Mouse (Mus musculus) MEL (cell line): ENCODE data around the gene Xpnpep3. TPM values are rescaled to one million over a fixed set of nuclear protein-coding genes. Genes with fewer than 3 reads are reported as not detected.

Source experiments
- DNase-seq: peaks from one replicate; pipeline ENCODE4 v3.0.0; 2011; ENCODE audit warnings: low read depth, low spot score
- H3K27ac ChIP-seq: 2 replicates; pipeline ENCODE4 v1.5.1; 2012; ENCODE audit warnings: low read depth, mild to moderate bottlenecking, control low read depth, low read length, moderate library complexity; ENCODE audit not compliant: control insufficient read depth
- H3K27me3 ChIP-seq, 2 experiments: fragments of 150-350 bp in 1 of 2; sonication (generic) in 1 of 2; 2 replicates each; pipeline ENCODE4 v1.6.1; 2012; ENCODE audit warnings: low read length in 2 of 2, mild to moderate bottlenecking in 2 of 2, improper control_type of control experiment in 1 of 2, moderate library complexity in 1 of 2; ENCODE audit not compliant: insufficient read depth in 2 of 2, control insufficient read depth in 1 of 2
- H3K36me3 ChIP-seq, 2 experiments: 2 replicates each; pipeline ENCODE4 v1.6.1; 2012 to 2014; ENCODE audit warnings: low read length in 2 of 2, improper control_type of control experiment in 1 of 2, inconsistent platforms in 1 of 2, mild to moderate bottlenecking in 1 of 2; ENCODE audit not compliant: insufficient read depth in 2 of 2, control insufficient read depth in 1 of 2
- H3K4me1 ChIP-seq, 2 experiments: fragments of 150-350 bp in 1 of 2; sonication (generic) in 1 of 2; 2 replicates each; pipeline ENCODE4 v1.6.1; 2012; ENCODE audit warnings: low read length in 2 of 2, improper control_type of control experiment in 1 of 2, mild to moderate bottlenecking in 1 of 2; ENCODE audit not compliant: insufficient read depth in 2 of 2, control insufficient read depth in 1 of 2
- H3K4me3 ChIP-seq, 2 experiments: fragments of 150-350 bp in 1 of 2; sonication (generic) in 1 of 2; 2 replicates each; pipeline ENCODE4 v1.5.1; 2012; ENCODE audit warnings: low read depth in 2 of 2, low read length in 2 of 2, mild to moderate bottlenecking in 2 of 2, moderate library complexity in 2 of 2, control low read depth in 1 of 2, improper control_type of control experiment in 1 of 2; ENCODE audit not compliant: control insufficient read depth in 1 of 2, insufficient read depth in 1 of 2
- H3K79me2 ChIP-seq: 2 replicates; pipeline ENCODE4 v1.6.1; 2012; ENCODE audit warnings: mild to moderate bottlenecking, low read length, moderate library complexity; ENCODE audit not compliant: control insufficient read depth, poor library complexity, insufficient read depth
- H3K9ac ChIP-seq: 2 replicates; pipeline ENCODE4 v1.6.1; 2012; ENCODE audit warnings: low read depth, mild to moderate bottlenecking, control low read depth, low read length, moderate library complexity; ENCODE audit not compliant: control insufficient read depth, poor library complexity, severe bottlenecking
- H3K9me3 ChIP-seq: fragments of 150-350 bp; sonication (generic); replicated peaks from 2 replicates; pipeline ENCODE4 v1.6.1; 2012; ENCODE audit warnings: mild to moderate bottlenecking, low read length, improper control_type of control experiment, moderate library complexity; ENCODE audit not compliant: insufficient read depth
- BHLHE40 ChIP-seq: IDR thresholded peaks from 2 replicates; pipeline ENCODE4 v1.6.1; 2012; ENCODE audit warnings: low read depth, mild to moderate bottlenecking, inconsistent platforms, low read length, improper control_type of control experiment, borderline replicate concordance
- CHD1 ChIP-seq: IDR thresholded peaks from 2 replicates; pipeline ENCODE4 v1.6.1; 2012; ENCODE audit warnings: low read depth, mild to moderate bottlenecking, inconsistent platforms, low read length, improper control_type of control experiment
- CHD2 ChIP-seq: IDR thresholded peaks from 2 replicates; pipeline ENCODE4 v1.6.1; 2011; ENCODE audit warnings: low read length, improper control_type of control experiment
- CTCF ChIP-seq, 3 experiments: IDR thresholded peaks in 2 of 3; conservative IDR thresholded peaks in 1 of 3; 2 replicates each; pipeline ENCODE4 v1.5.1; 2011 to 2012; ENCODE audit warnings: low read length in 3 of 3, low read depth in 2 of 3, mild to moderate bottlenecking in 2 of 3, improper control_type of control experiment in 1 of 3, inconsistent platforms in 1 of 3, mixed read lengths in 1 of 3, moderate library complexity in 1 of 3; ENCODE audit not compliant: control insufficient read depth in 1 of 3, insufficient read depth in 1 of 3, poor library complexity in 1 of 3, severe bottlenecking in 1 of 3
- E2F4 ChIP-seq: IDR thresholded peaks from 2 replicates; pipeline ENCODE4 v1.6.1; 2011; ENCODE audit warnings: low read depth, low read length, improper control_type of control experiment, borderline replicate concordance
- ELF1 ChIP-seq: IDR thresholded peaks from 2 replicates; pipeline ENCODE4 v1.6.1; 2014; ENCODE audit warnings: low read depth, mild to moderate bottlenecking, inconsistent platforms, low read length, improper control_type of control experiment, moderate library complexity
- EP300 ChIP-seq, 2 experiments: IDR thresholded peaks; 2 replicates each; pipeline ENCODE4 v1.6.1; 2011; ENCODE audit warnings: improper control_type of control experiment in 2 of 2, low read length in 2 of 2, low read depth in 1 of 2, mild to moderate bottlenecking in 1 of 2
- ETS1 ChIP-seq: IDR thresholded peaks from 2 replicates; pipeline ENCODE4 v1.6.1; 2012; ENCODE audit warnings: low read depth, mild to moderate bottlenecking, inconsistent platforms, low read length, improper control_type of control experiment, moderate library complexity
- GATA1 ChIP-seq: IDR thresholded peaks from 2 replicates; pipeline ENCODE4 v1.6.1; 2011; ENCODE audit warnings: low read depth, low read length, improper control_type of control experiment
- KAT2A ChIP-seq: conservative IDR thresholded peaks from 2 replicates; pipeline ENCODE4 v1.6.1; 2012; ENCODE audit warnings: low read depth, low read length, improper control_type of control experiment, inconsistent platforms
- MAFK ChIP-seq: IDR thresholded peaks from 2 replicates; pipeline ENCODE4 v1.6.1; 2011; ENCODE audit warnings: low read depth, mild to moderate bottlenecking, low read length, improper control_type of control experiment, borderline replicate concordance
- MAX ChIP-seq: IDR thresholded peaks from 2 replicates; pipeline ENCODE4 v1.6.1; 2011; ENCODE audit warnings: low read length, improper control_type of control experiment
- MAZ ChIP-seq: IDR thresholded peaks from 2 replicates; pipeline ENCODE4 v1.6.1; 2012; ENCODE audit warnings: low read depth, mild to moderate bottlenecking, inconsistent platforms, low read length, improper control_type of control experiment
- MEF2A ChIP-seq: IDR thresholded peaks from 2 replicates; pipeline ENCODE4 v1.6.1; 2014; ENCODE audit warnings: low read depth, mild to moderate bottlenecking, inconsistent platforms, low read length, improper control_type of control experiment; ENCODE audit not compliant: poor library complexity, insufficient replicate concordance, severe bottlenecking; ENCODE audit errors: extremely low read depth
- MXI1 ChIP-seq: IDR thresholded peaks from 2 replicates; pipeline ENCODE4 v1.6.1; 2011; ENCODE audit warnings: mild to moderate bottlenecking, low read depth, low read length, improper control_type of control experiment
- MYB ChIP-seq: IDR thresholded peaks from 2 replicates; pipeline ENCODE4 v1.6.1; 2011; ENCODE audit warnings: mild to moderate bottlenecking, low read depth, low read length, improper control_type of control experiment
- MYC ChIP-seq: IDR thresholded peaks from 2 replicates; pipeline ENCODE4 v1.6.1; 2011; ENCODE audit warnings: low read depth, mild to moderate bottlenecking, low read length, improper control_type of control experiment, moderate library complexity
- NELFE ChIP-seq: IDR thresholded peaks from 2 replicates; pipeline ENCODE4 v1.6.1; 2011; ENCODE audit warnings: low read depth, low read length, improper control_type of control experiment
- NRF1 ChIP-seq: IDR thresholded peaks from 2 replicates; pipeline ENCODE4 v1.6.1; 2014; ENCODE audit warnings: low read depth, mild to moderate bottlenecking, inconsistent platforms, low read length, improper control_type of control experiment, moderate library complexity; ENCODE audit not compliant: poor library complexity, insufficient read depth, severe bottlenecking
- POLR2A ChIP-seq, 2 experiments: IDR thresholded peaks; 2 replicates each; pipeline ENCODE4 v1.6.1; 2011 to 2012; ENCODE audit warnings: low read length in 2 of 2, mild to moderate bottlenecking in 2 of 2, control low read depth in 1 of 2, improper control_type of control experiment in 1 of 2, low read depth in 1 of 2, moderate library complexity in 1 of 2; ENCODE audit not compliant: control insufficient read depth in 1 of 2, insufficient read depth in 1 of 2, poor library complexity in 1 of 2
- POLR2AphosphoS2 ChIP-seq: IDR thresholded peaks from 2 replicates; pipeline ENCODE4 v1.6.1; 2011; ENCODE audit warnings: low read length, improper control_type of control experiment
- POLR2AphosphoS5 ChIP-seq: IDR thresholded peaks from 2 replicates; pipeline ENCODE4 v1.6.1; 2012; ENCODE audit warnings: low read depth, borderline replicate concordance, mild to moderate bottlenecking, inconsistent platforms, low read length, moderate library complexity, mixed read lengths
- RAD21 ChIP-seq: IDR thresholded peaks from 2 replicates; pipeline ENCODE4 v1.6.1; 2011; ENCODE audit warnings: mild to moderate bottlenecking, low read depth, low read length, improper control_type of control experiment
- RCOR1 ChIP-seq: IDR thresholded peaks from 2 replicates; pipeline ENCODE4 v1.6.1; 2012; ENCODE audit warnings: low read depth, mild to moderate bottlenecking, inconsistent platforms, low read length, improper control_type of control experiment
- SIN3A ChIP-seq: IDR thresholded peaks from 2 replicates; pipeline ENCODE4 v1.6.1; 2012; ENCODE audit warnings: low read length, improper control_type of control experiment, inconsistent platforms
- SMC3 ChIP-seq: IDR thresholded peaks from 2 replicates; pipeline ENCODE4 v1.6.1; 2011; ENCODE audit warnings: low read depth, low read length, improper control_type of control experiment
- TAL1 ChIP-seq: IDR thresholded peaks from 2 replicates; pipeline ENCODE4 v1.6.1; 2012; ENCODE audit warnings: mild to moderate bottlenecking, inconsistent platforms, low read length, moderate library complexity, mixed read lengths
- TBP ChIP-seq: IDR thresholded peaks from 2 replicates; pipeline ENCODE4 v1.8.0; 2011; ENCODE audit warnings: low read depth, low read length, improper control_type of control experiment
- TCF12 ChIP-seq: IDR thresholded peaks from 2 replicates; pipeline ENCODE4 v1.6.1; 2014; ENCODE audit warnings: low read depth, mild to moderate bottlenecking, inconsistent platforms, low read length, improper control_type of control experiment, moderate library complexity
- UBTF ChIP-seq: IDR thresholded peaks from 2 replicates; pipeline ENCODE4 v1.6.1; 2012; ENCODE audit warnings: low read depth, mild to moderate bottlenecking, inconsistent platforms, low read length, improper control_type of control experiment, moderate library complexity, borderline replicate concordance; ENCODE audit not compliant: insufficient read depth
- USF1 ChIP-seq: IDR thresholded peaks from 2 replicates; pipeline ENCODE4 v1.6.1; 2014; ENCODE audit warnings: low read depth, mild to moderate bottlenecking, inconsistent platforms, low read length, improper control_type of control experiment, moderate library complexity
- USF2 ChIP-seq, 2 experiments: IDR thresholded peaks; 2 replicates each; pipeline ENCODE4 v1.6.1; 2011 to 2012; ENCODE audit warnings: improper control_type of control experiment in 2 of 2, low read length in 2 of 2, borderline replicate concordance in 1 of 2, inconsistent platforms in 1 of 2, low read depth in 1 of 2, mild to moderate bottlenecking in 1 of 2; ENCODE audit not compliant: insufficient read depth in 1 of 2
- ZC3H11A ChIP-seq: IDR thresholded peaks from 2 replicates; pipeline ENCODE4 v1.6.1; 2012; ENCODE audit warnings: low read depth, mild to moderate bottlenecking, inconsistent platforms, low read length, improper control_type of control experiment
- ZKSCAN1 ChIP-seq: IDR thresholded peaks from 2 replicates; pipeline ENCODE4 v1.6.1; 2012; ENCODE audit warnings: low read depth, mild to moderate bottlenecking, inconsistent platforms, low read length, improper control_type of control experiment, moderate library complexity
- ZMIZ1 ChIP-seq: IDR thresholded peaks from 2 replicates; pipeline ENCODE4 v1.6.1; 2012; ENCODE audit warnings: low read depth, mild to moderate bottlenecking, inconsistent platforms, low read length, improper control_type of control experiment, moderate library complexity
- polyA plus RNA-seq, 2 experiments: library from polyadenylated mRNA; stranded (reverse) in 1 of 2; unstranded in 1 of 2; fragments of >175 nt in 1 of 2; fragments of >200 nt in 1 of 2; gene quantifications; 2 replicates each; pipeline versions ENCODE4 v1.2.1 to v1.2.4; 2012; ENCODE audit warnings: low replicate concordance in 2 of 2, low read depth in 1 of 2; ENCODE audit not compliant: insufficient read length in 2 of 2, insufficient read depth in 1 of 2, missing spikeins in 1 of 2
- total RNA-seq: library from RNA; depleted of rRNA; stranded (reverse); fragments of 300-350 nt; gene quantifications from 2 replicates; pipeline ENCODE4 v1.2.3, GENCODE M21; 2012; rRNA removed

Gene Xpnpep3
- 10.0 and 10.2 TPM in 2 replicates for total RNA-seq
- polyA plus RNA-seq: 10 to 100 TPM; 13.1 to 88.4 TPM

DNA sequence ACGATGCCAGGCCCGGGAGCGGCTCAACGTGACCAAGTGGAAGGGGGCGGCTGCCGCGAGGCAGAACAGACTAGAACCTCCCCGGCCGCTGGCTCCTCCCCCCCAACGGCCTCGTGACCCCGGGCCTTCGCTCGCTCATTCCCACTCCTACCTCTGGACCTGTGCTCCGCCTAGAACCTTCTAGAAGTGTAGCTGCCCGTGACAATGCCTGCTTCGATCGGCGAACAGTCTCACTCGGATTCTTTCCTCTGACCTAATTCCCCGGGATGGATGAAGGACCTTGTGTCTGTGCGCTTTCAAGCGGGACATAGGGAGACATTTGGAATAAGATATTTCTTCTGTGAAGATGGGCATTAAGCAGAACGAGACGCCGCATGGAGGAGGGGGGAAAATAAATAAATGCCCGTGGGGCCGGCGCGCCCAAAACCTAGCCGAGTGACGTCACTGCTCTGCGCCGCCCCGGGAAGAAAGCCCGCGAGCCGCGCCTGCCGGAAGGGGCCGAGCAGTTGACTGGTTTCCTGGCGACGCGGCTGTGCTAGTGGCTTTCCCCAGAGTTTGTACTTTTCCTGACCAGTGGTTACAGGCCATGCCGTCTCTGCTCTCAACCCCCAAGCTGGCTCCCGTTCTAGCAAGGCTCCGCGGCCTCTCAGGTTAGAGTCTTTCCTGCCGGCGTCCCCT is at the start of gene Xpnpep3, which contains the start of gene St13:
Gene Xpnpep3 (plus strand): TSS at position 501 of the 678 bp plus-strand sequence.
Gene St13 (minus strand): TSS at position 440 of the 678 bp plus-strand sequence.
- Histone ChIP-seq H3K4me1 (peaks cover 2 to 9% of the 10 kb centered on the region in 2 experiments; a peak in 2 of 4 replicates), H3K9ac (peak within 1 kb of the TSS; percentile 91), H3K79me2 (peaks cover 58% of the 10 kb centered on the region), H3K9me3 (no peaks in the 10 kb centered on the region), H3K27ac (peak within 1 kb of the TSS; percentile 96), H3K27me3 (no peaks in the 10 kb centered on the region), H3K36me3 (peaks cover 0 to 40% of the 10 kb centered on the region in 2 experiments; a peak in 3 of 4 replicates), H3K4me3 (peak within 1 kb of the TSS; percentile 83 to 89)
- DNase-seq: peak; percentile 98
- TF ChIP-seq USF2 (IDR thresholded peaks at IDR 0.05; ENCODE audit: borderline replicate concordance in 1 of 2, insufficient read depth in 1 of 2, low read depth in 1 of 2, low read length in 2 of 2) (peak in 1 of 2 experiments; percentile 54; a peak in 1 of 4 replicates), UBTF (no peak), BHLHE40 (no peak), POLR2AphosphoS5 (no peak), CHD2 (no peak), MAFK (no peak), ZMIZ1 (peak; percentile 63), MAX (peak; percentile 96), NRF1 (no peak), MYB (no peak), USF1 (peak; percentile 94), GATA1 (no peak), KAT2A (peak; percentile 73; the same call in 1 of the 2 replicates), E2F4 (peak; percentile 93; the same call in 1 of the 2 replicates), POLR2AphosphoS2 (peak; percentile 68; the same call in 1 of the 2 replicates), NELFE (peak; percentile 80), ELF1 (peak; percentile 84), MEF2A (no peak), RAD21 (no peak), MAZ (peak; percentile 62; the same call in 1 of the 2 replicates), TBP (peak; percentile 51; the same call in 1 of the 2 replicates), SIN3A (peak; percentile 97), ZC3H11A (no peak), TCF12 (peak; percentile 6; the same call in 1 of the 2 replicates), TAL1 (no peak), CHD1 (no peak), RCOR1 (no peak), POLR2A (IDR thresholded peaks at IDR 0.05; ENCODE audit: control insufficient read depth in 1 of 2, insufficient read depth in 1 of 2, low read depth in 1 of 2, low read length in 2 of 2, poor library complexity in 1 of 2) (peak; percentile 77 to 81; a peak in 3 of 4 replicates), ETS1 (peak; percentile 16; the same call in 1 of the 2 replicates), MXI1 (peak; percentile 83), MYC (peak; percentile 83), ZKSCAN1 (no peak), EP300 (IDR thresholded peaks at IDR 0.05; ENCODE audit: low read depth in 1 of 2, low read length in 2 of 2) (no peak), SMC3 (no peak), CTCF (IDR thresholded peaks at IDR 0.05 in 2 of 3, conservative IDR thresholded peaks at IDR 0.05 in 1 of 3; ENCODE audit: control insufficient read depth in 1 of 3, insufficient read depth in 1 of 3, low read depth in 2 of 3, low read length in 3 of 3, poor library complexity in 1 of 3, severe bottlenecking in 1 of 3) (no peak)
